Mouse (Mus musculus): Measurements from ENCODE around the gene Mycn. TPM values are rescaled to one million over a fixed set of nuclear protein-coding genes. Genes with fewer than 3 reads are reported as not detected.

Gene Mycn
- polyA plus RNA-seq, 1 experiment = 57.0 TPM

- no peak for DNase-seq (ENCODE audit: low read depth)
- no peak for TF ChIP-seq POLR2A (IDR thresholded peaks at IDR 0.05; ENCODE audit: borderline replicate concordance, extremely low read depth, insufficient read depth, insufficient read length, poor library complexity, severe bottlenecking)
- TF ChIP-seq CTCF (IDR thresholded peaks at IDR 0.05; ENCODE audit: borderline replicate concordance, extremely low read depth, insufficient read depth, insufficient read length) = no peak
These were observed 21.3 kb downstream of the Mycn start for GRCm38 (mm10) chr12:12920166-12921157.

GRCm38 (mm10) chr12:12916298-12916697 is 25.4 kb downstream of the Mycn start:
- no peak for DNase-seq (ENCODE audit: low read depth)
- no peak for TF ChIP-seq POLR2A (IDR thresholded peaks at IDR 0.05; ENCODE audit: borderline replicate concordance, extremely low read depth, insufficient read depth, insufficient read length, poor library complexity, severe bottlenecking)
- TF ChIP-seq CTCF (IDR thresholded peaks at IDR 0.05; ENCODE audit: borderline replicate concordance, extremely low read depth, insufficient read depth, insufficient read length) = no peak

GRCm38 (mm10) chr12:12910356-12910979 is 31.2 kb downstream of the Mycn start:
- DNase-seq (ENCODE audit: low read depth) = no peak
- TF ChIP-seq CTCF (IDR thresholded peaks at IDR 0.05; ENCODE audit: borderline replicate concordance, extremely low read depth, insufficient read depth, insufficient read length) (no peak), POLR2A (IDR thresholded peaks at IDR 0.05; ENCODE audit: borderline replicate concordance, extremely low read depth, insufficient read depth, insufficient read length, poor library complexity, severe bottlenecking) (no peak)

GRCm38 (mm10) chr12:12909631-12910277 is 32.0 kb downstream of the Mycn start:
- DNase-seq (ENCODE audit: low read depth) = peak; percentile 83
- TF ChIP-seq CTCF (IDR thresholded peaks at IDR 0.05; ENCODE audit: borderline replicate concordance, extremely low read depth, insufficient read depth, insufficient read length) (no peak), POLR2A (IDR thresholded peaks at IDR 0.05; ENCODE audit: borderline replicate concordance, extremely low read depth, insufficient read depth, insufficient read length, poor library complexity, severe bottlenecking) (no peak)

GRCm38 (mm10) chr12:12906771-12907170 is 34.9 kb downstream of the Mycn start:
- no peak for TF ChIP-seq POLR2A (IDR thresholded peaks at IDR 0.05; ENCODE audit: borderline replicate concordance, extremely low read depth, insufficient read depth, insufficient read length, poor library complexity, severe bottlenecking)
- no peak for TF ChIP-seq CTCF (IDR thresholded peaks at IDR 0.05; ENCODE audit: borderline replicate concordance, extremely low read depth, insufficient read depth, insufficient read length)
- peak; percentile 77 for DNase-seq (ENCODE audit: low read depth)

- DNase-seq (ENCODE audit: low read depth) = peak; percentile 55
- no peak for TF ChIP-seq POLR2A (IDR thresholded peaks at IDR 0.05; ENCODE audit: borderline replicate concordance, extremely low read depth, insufficient read depth, insufficient read length, poor library complexity, severe bottlenecking)
- TF ChIP-seq CTCF (IDR thresholded peaks at IDR 0.05; ENCODE audit: borderline replicate concordance, extremely low read depth, insufficient read depth, insufficient read length) = no peak
These were observed 35.4 kb downstream of the Mycn start for GRCm38 (mm10) chr12:12906321-12906720.

- peak; percentile 75 for DNase-seq (ENCODE audit: low read depth)
- no peak for TF ChIP-seq POLR2A (IDR thresholded peaks at IDR 0.05; ENCODE audit: borderline replicate concordance, extremely low read depth, insufficient read depth, insufficient read length, poor library complexity, severe bottlenecking)
- no peak for TF ChIP-seq CTCF (IDR thresholded peaks at IDR 0.05; ENCODE audit: borderline replicate concordance, extremely low read depth, insufficient read depth, insufficient read length)
These were observed 36.6 kb downstream of the Mycn start for GRCm38 (mm10) chr12:12905117-12905516.

GRCm38 (mm10) chr12:12904512-12904953 is 37.2 kb downstream of the Mycn start:
- DNase-seq (ENCODE audit: low read depth) = peak; percentile 98
- TF ChIP-seq POLR2A (IDR thresholded peaks at IDR 0.05; ENCODE audit: borderline replicate concordance, extremely low read depth, insufficient read depth, insufficient read length, poor library complexity, severe bottlenecking) (no peak), CTCF (IDR thresholded peaks at IDR 0.05; ENCODE audit: borderline replicate concordance, extremely low read depth, insufficient read depth, insufficient read length) (no peak)

GRCm38 (mm10) chr12:12904086-12904485 is 37.6 kb downstream of the Mycn start:
- DNase-seq (ENCODE audit: low read depth) = peak; percentile 88

GRCm38 (mm10) chr12:12902403-12902802 is 39.3 kb downstream of the Mycn start:
- TF ChIP-seq CTCF (IDR thresholded peaks at IDR 0.05; ENCODE audit: borderline replicate concordance, extremely low read depth, insufficient read depth, insufficient read length) = no peak
- no peak for TF ChIP-seq POLR2A (IDR thresholded peaks at IDR 0.05; ENCODE audit: borderline replicate concordance, extremely low read depth, insufficient read depth, insufficient read length, poor library complexity, severe bottlenecking)
- DNase-seq (ENCODE audit: low read depth) = no peak

More at GRCm38 (mm10) chr12:12904086-12904485, 37.6 kb downstream of the Mycn start:
- TF ChIP-seq POLR2A (IDR thresholded peaks at IDR 0.05; ENCODE audit: borderline replicate concordance, extremely low read depth, insufficient read depth, insufficient read length, poor library complexity, severe bottlenecking) (no peak), CTCF (IDR thresholded peaks at IDR 0.05; ENCODE audit: borderline replicate concordance, extremely low read depth, insufficient read depth, insufficient read length) (no peak)

All from brain, embryonic 14.5 days (tissue).